Mouse (Mus musculus): ENCODE results near the gene Zfp64.
"Not testable (repeated sequence)": the region's sequence is repeated elsewhere in the genome, so short reads cannot be mapped to it uniquely, and the experiment has no call there.

Gene Zfp64

DNA sequence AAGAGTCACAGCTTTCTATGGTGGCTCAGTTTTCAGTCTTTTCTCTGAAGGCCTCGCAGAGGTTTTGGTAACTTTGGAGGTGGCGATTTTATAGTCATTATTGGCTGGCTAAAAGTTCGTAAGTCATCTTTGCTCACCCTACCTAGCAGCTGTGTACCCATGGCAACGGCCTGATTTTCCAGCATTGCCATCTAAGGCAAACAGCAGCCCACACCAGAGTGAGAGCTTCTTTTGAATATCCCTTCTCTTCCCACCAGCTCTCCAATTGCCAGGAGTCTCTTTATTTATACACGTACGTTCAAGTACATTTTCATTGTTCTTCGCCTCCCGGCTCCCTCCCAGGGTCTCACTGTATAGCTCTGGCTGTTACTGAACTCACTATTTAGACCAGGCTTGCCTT lies 59.9 kb downstream of the Zfp64 start:
- peak; percentile 79 for ATAC-seq (ENCODE audit: low TSS enrichment)

- ATAC-seq (ENCODE audit: low TSS enrichment) = no peak
These were observed 60.6 kb downstream of the Zfp64 start for GRCm38 (mm10) chr2:168894738-168895137.

DNA sequence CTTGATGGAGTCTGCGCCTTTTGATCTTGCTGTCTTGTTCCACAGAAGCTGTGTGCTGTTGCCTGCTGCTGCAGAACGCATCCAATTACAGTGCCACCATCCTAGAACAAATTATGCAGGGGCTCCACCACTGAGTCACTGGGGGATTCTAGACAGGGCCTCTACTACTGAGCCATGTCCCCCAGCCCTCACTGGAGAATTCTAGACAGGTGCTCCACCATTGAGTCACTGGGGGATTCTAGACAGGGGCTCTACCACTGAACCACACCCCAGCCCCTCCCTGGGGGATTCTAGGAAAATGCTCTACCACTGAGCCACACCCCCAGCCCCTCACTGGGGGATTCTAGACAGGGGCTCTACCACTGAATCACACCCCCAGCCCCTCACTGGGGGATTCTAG lies 63.3 kb downstream of the Zfp64 start:
- no peak for ATAC-seq (ENCODE audit: low TSS enrichment)

DNA sequence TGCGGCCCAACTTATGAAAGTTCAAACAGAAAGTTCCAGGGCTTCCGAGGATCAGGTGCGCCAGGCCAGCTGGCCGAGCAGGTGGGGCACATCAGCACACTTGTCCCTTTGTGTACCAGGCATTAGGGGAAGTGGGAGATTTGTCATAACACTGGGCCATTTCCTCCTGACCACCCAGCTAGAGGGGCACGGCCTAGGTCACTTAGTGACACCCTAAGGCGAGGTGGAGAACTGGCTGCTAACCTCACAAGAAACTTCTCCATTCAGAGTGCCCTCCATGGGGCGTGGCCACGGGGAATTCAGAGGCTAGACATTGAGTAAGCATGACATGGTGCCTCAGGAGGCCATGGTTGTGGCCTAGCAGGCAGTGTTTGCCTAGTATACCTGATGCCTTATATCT lies 70.7 kb downstream of the Zfp64 start:
- ATAC-seq (ENCODE audit: low TSS enrichment) = no peak

- ATAC-seq (ENCODE audit: low TSS enrichment) = peak; percentile 59; the same call in 1 of the 2 replicates
These were observed 72.4 kb downstream of the Zfp64 start for GRCm38 (mm10) chr2:168882997-168883396.

GRCm38 (mm10) chr2:168881927-168882326 lies 73.5 kb downstream of the Zfp64 start:
- no peak for ATAC-seq (ENCODE audit: low TSS enrichment)

- ATAC-seq (ENCODE audit: low TSS enrichment) = no peak
These were observed 75.8 kb downstream of the Zfp64 start for GRCm38 (mm10) chr2:168879573-168879972.

DNA sequence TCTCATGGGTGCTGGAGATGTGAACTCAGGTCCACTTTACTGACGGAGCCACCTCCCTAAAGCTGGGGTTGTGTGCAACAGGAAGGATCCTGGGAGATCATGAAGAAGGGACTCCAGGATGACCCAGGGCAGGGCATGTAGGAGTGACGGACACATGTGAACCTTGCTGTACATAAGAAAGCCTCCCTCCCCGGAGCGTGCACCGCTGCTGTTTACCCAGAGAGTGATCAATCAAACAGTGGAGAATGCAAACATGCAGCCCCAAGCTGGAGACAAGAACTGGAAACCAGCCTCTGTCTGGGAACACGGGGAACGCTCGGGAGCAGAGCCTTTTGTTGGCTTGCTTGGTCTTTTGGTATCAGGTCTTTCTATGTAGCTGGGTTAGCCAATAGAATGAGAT lies 76.7 kb downstream of the Zfp64 start:
- no peak for ATAC-seq (ENCODE audit: low TSS enrichment)

DNA sequence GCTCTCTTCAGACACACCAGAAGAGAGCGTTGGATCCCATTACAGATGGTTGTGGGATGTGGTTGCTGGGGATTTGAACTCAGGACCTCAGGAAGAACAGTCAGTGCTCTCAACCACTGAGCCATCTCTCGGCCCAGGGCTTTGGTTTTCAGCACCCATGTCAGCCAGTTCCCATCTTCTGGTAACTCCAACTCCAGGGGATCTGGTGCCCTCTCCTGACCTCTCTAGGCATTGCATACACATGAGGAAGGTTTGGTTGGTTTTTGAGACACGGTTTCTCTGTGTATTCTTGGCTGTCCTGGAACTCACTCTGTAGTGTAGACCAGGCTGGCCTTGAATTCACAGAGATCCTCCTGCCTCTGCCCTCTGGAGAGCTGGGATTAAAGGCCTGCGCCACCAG lies 77.2 kb downstream of the Zfp64 start:
- no peak for ATAC-seq (ENCODE audit: low TSS enrichment)

- no peak for ATAC-seq (ENCODE audit: low TSS enrichment)
These were observed 78.8 kb downstream of the Zfp64 start for GRCm38 (mm10) chr2:168876631-168877030.

- no peak for ATAC-seq (ENCODE audit: low TSS enrichment)
These were observed 80.9 kb downstream of the Zfp64 start for GRCm38 (mm10) chr2:168874498-168874897.

GRCm38 (mm10) chr2:168871767-168872511 lies 83.4 kb downstream of the Zfp64 start:
- ATAC-seq (ENCODE audit: low TSS enrichment) = no peak

DNA sequence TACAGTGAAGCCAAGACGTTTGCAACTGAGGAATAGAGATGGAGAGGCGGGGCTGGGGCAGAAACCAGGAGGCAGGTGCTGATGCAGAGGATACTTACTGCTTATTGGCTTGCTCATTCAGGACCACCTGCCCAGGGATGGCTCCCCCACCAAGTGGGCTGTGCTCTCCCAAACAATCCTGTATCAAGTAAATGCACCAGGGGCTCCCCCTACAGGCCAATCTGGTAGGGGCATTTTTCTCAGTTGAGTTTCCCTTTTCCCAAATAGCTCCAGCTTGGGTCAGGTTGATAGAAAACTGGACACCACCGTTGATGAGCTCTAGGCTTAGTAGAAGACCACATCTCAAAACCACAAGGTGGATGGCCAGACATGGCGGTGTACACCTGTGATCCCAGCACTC lies 84.9 kb downstream of the Zfp64 start:
- ATAC-seq (ENCODE audit: low TSS enrichment) = no peak

DNA sequence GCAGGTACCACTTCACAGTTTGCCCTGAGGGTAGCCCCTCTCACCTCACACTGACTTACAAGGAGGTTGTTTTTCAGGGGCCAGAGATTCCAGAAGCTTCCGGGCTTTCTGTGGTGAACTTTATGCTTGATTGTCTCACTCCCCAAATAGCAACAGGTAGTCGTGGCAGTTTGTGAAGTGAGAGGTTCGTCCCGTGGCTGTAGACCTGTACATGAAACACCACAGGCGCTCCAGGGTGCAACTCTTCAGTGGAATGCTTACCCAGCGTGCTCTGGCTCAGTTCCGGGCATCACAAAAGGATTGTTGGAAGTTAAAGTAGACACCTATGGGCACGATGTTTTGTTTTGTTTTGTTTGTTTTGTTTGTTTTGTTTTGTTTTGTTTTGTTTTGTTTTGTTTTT lies 88.4 kb downstream of the Zfp64 start:
- no peak for ATAC-seq (ENCODE audit: low TSS enrichment)

DNA sequence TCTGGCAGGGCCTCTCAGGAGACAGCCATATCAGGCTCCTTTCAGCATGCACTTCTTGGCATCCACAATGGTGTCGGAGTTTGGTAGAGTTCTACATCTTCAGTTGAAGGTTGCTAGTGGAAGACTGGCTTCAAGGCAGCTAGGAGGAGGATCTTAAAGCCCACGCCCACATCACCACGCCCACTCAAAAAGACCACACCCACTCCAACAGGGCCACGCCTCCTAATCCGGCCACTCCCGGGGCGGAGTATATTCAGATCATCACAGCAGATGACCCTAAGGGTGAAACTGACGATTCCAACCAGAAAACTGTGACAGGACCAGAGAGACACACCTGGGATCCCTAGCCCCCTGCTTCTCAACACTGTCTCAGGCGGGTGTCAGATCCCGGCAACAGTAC lies 89.0 kb downstream of the Zfp64 start:
- no peak for ATAC-seq (ENCODE audit: low TSS enrichment)

DNA sequence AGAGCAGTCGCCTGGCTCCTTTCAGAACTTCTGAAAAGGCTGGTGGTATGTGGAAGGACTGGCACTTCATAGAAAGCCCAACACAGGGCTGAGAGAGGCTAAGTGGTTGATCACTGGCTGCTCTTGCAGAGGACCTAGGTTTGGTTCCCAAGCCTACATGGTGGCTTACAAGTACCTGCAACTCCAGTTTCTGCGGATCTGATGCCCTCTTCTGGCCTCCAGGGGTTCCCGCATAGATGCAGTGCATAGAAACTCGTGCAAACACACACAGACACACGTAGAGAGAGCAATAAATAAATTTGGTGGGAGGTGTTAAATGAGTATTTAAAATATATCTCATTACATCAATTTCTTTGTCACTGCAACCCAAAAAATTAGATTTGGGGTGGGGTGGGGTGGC lies 90.5 kb downstream of the Zfp64 start:
- no peak for ATAC-seq (ENCODE audit: low TSS enrichment)

- ATAC-seq (ENCODE audit: low TSS enrichment) = no peak
These were observed 92.7 kb downstream of the Zfp64 start for GRCm38 (mm10) chr2:168862694-168863093.

- no peak for ATAC-seq (ENCODE audit: low TSS enrichment)
These were observed 94.3 kb downstream of the Zfp64 start for GRCm38 (mm10) chr2:168860922-168861740.

- ATAC-seq (ENCODE audit: low TSS enrichment) = no peak
These were observed 95.2 kb downstream of the Zfp64 start for GRCm38 (mm10) chr2:168860032-168860691.

- ATAC-seq (ENCODE audit: low TSS enrichment) = no peak
These were observed 98.7 kb downstream of the Zfp64 start for GRCm38 (mm10) chr2:168856638-168857037.

GRCm38 (mm10) chr2:168854777-168855176 lies 100.6 kb downstream of the Zfp64 start:
- ATAC-seq (ENCODE audit: low TSS enrichment) = no peak

DNA sequence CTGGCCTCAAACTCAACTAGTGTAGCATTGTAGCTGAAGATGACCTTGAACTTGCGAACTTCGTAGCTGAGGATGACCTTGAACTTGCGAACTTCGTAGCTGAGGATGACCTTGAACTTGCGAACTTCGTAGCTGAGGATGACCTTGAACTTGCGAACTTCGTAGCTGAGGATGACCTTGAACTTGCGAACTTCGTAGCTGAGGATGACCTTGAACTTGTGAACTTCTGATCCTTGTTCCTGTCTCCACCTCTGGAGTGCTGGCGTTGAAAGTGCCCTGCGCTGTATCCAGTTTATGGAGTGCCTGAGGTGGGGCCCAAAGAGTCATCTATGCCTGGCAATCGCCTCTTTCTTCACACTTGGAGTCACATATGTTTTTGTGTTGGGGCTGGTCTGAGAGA lies 101.5 kb downstream of the Zfp64 start:
- ATAC-seq (ENCODE audit: low TSS enrichment) = not testable (repeated sequence)

- ATAC-seq (ENCODE audit: low TSS enrichment) = no peak
These were observed 103.8 kb downstream of the Zfp64 start for GRCm38 (mm10) chr2:168851545-168851944.

Data from frontal cortex, adult (tissue).